Mouse (Mus musculus): Measurements from ENCODE around the gene Filip1l. TPM values are rescaled to one million over a fixed set of nuclear protein-coding genes. Genes with fewer than 3 reads are reported as not detected.

The Filip1l gene
- polyA plus RNA-seq, 1 experiment from 2014 or later, result 35.3 TPM

DNA sequence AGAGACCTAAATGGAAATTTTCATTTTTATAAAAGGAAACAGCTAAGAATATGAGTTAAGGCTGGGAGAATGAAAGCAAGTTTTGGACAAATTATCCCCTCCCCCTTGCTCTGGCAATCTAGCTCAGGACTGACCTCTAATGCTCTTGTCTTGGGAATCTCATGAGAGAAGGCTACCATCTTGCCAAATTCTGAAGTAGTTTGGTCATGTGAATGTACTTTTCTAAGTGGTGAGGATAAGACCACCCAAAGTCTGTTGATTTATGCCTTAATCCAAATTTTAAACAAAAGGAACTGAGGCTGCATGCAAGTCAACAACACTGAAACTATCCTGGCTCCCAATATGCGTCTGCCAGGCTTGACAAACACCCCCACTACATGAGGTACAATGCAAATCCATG lies 155.5 kb downstream of the Filip1l start:
- Histone ChIP-seq H3K4me1 (replicated peaks; ENCODE audit: control insufficient read depth, insufficient read depth) (no peaks in the 10 kb centered on the region; the same call in 1 of the 2 replicates), H3K4me2 (replicated peaks; ENCODE audit: low read depth) (no peak overlapping the region), H3K27me3 (ENCODE audit: control insufficient read depth, insufficient read depth, low read length) (no peaks in the 10 kb centered on the region), H3K9me3 (ENCODE audit: control insufficient read depth, low read length) (no peaks in the 10 kb centered on the region), H3K9ac (ENCODE audit: low read length) (no peak overlapping the region), H3K27ac (replicated peaks) (no peak overlapping the region), H3K4me3 (ENCODE audit: low read depth, low read length) (no peak overlapping the region), H3K36me3 (ENCODE audit: control insufficient read depth, insufficient read depth, low read length) (no peaks in the 10 kb centered on the region)
- WGBS, result 47% methylated on average over 1 of the region's 1 CpGs
- no peak for TF ChIP-seq EP300 (optimal IDR thresholded peaks at IDR 0.05)
- no peak for TF ChIP-seq CTCF (IDR thresholded peaks at IDR 0.05; ENCODE audit: low read depth)
- DNase-seq (ENCODE audit: low spot score) (no peak), ATAC-seq (ENCODE audit: low FRiP score, low TSS enrichment) (no peak)

GRCm38 (mm10) chr16:57509099-57509498 lies 156.2 kb downstream of the Filip1l start:
- no peak for DNase-seq (ENCODE audit: low spot score)
- Histone ChIP-seq H3K9ac (ENCODE audit: low read length) (no peak overlapping the region), H3K4me3 (ENCODE audit: low read depth, low read length) (no peak overlapping the region), H3K27me3 (ENCODE audit: control insufficient read depth, insufficient read depth, low read length) (no peaks in the 10 kb centered on the region), H3K4me2 (replicated peaks; ENCODE audit: low read depth) (no peak overlapping the region), H3K9me3 (ENCODE audit: control insufficient read depth, low read length) (no peaks in the 10 kb centered on the region), H3K36me3 (ENCODE audit: control insufficient read depth, insufficient read depth, low read length) (no peaks in the 10 kb centered on the region), H3K4me1 (replicated peaks; ENCODE audit: control insufficient read depth, insufficient read depth) (no peaks in the 10 kb centered on the region; the same call in 1 of the 2 replicates), H3K27ac (replicated peaks) (no peak overlapping the region)
- TF ChIP-seq CTCF (IDR thresholded peaks at IDR 0.05; ENCODE audit: low read depth) (no peak), EP300 (optimal IDR thresholded peaks at IDR 0.05) (no peak)
- 89% methylated on average over 3 of the region's 3 CpGs for WGBS
- ATAC-seq (ENCODE audit: low FRiP score, low TSS enrichment), result no peak

DNA sequence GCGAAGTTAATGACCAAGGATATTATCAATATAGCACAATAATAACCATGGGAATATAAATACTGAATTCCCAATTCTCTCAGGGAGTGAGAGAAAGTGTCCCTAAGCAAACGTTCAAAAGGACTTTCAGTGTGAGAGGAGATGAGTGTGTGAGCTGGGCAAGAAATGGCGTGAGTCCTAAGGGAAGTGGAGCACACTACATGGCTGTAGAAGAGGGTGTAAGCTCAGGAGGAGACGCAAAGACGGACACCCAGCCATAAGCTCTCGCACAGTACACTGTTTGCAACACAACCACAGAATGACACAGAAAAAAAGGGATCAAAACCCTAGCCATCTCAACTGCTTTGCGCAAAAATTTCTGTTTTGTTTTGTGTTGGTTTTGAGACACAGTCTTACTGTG lies 160.7 kb downstream of the Filip1l start:
- TF ChIP-seq CTCF (IDR thresholded peaks at IDR 0.05; ENCODE audit: low read depth) (no peak), EP300 (optimal IDR thresholded peaks at IDR 0.05) (no peak)
- no peak overlapping the region for H3K27ac ChIP-seq (replicated peaks)
- H3K36me3 ChIP-seq (ENCODE audit: control insufficient read depth, insufficient read depth, low read length), result no peaks in the 10 kb centered on the region
- H3K9me3 ChIP-seq (ENCODE audit: control insufficient read depth, low read length), result no peaks in the 10 kb centered on the region
- no peak overlapping the region for H3K9ac ChIP-seq (ENCODE audit: low read length)
- DNase-seq (ENCODE audit: low spot score), result peak; percentile 4
- H3K4me1 ChIP-seq (replicated peaks; ENCODE audit: control insufficient read depth, insufficient read depth), result no peaks in the 10 kb centered on the region; the same call in 1 of the 2 replicates
- H3K27me3 ChIP-seq (ENCODE audit: control insufficient read depth, insufficient read depth, low read length), result no peaks in the 10 kb centered on the region
- WGBS, result 88% methylated on average over 7 of the region's 7 CpGs
- ATAC-seq (ENCODE audit: low FRiP score, low TSS enrichment), result no peak
- no peak overlapping the region for H3K4me2 ChIP-seq (replicated peaks; ENCODE audit: low read depth)
- no peak overlapping the region for H3K4me3 ChIP-seq (ENCODE audit: low read depth, low read length)

GRCm38 (mm10) chr16:57514371-57514770 lies 161.5 kb downstream of the Filip1l start:
- no peak overlapping the region for H3K9ac ChIP-seq (ENCODE audit: low read length)

GRCm38 (mm10) chr16:57515636-57516035 lies 162.7 kb downstream of the Filip1l start:
- Histone ChIP-seq H3K4me1 (replicated peaks; ENCODE audit: control insufficient read depth, insufficient read depth) (no peaks in the 10 kb centered on the region; the same call in 1 of the 2 replicates), H3K4me2 (replicated peaks; ENCODE audit: low read depth) (no peak overlapping the region), H3K9ac (ENCODE audit: low read length) (no peak overlapping the region), H3K27ac (replicated peaks) (no peak overlapping the region), H3K4me3 (ENCODE audit: low read depth, low read length) (no peak overlapping the region), H3K27me3 (ENCODE audit: control insufficient read depth, insufficient read depth, low read length) (no peaks in the 10 kb centered on the region), H3K9me3 (ENCODE audit: control insufficient read depth, low read length) (no peaks in the 10 kb centered on the region), H3K36me3 (ENCODE audit: control insufficient read depth, insufficient read depth, low read length) (no peaks in the 10 kb centered on the region)
- peak; percentile 40; the same call in 1 of the 2 replicates for ATAC-seq (ENCODE audit: low FRiP score, low TSS enrichment)
- WGBS, result 52% methylated on average over 10 of the region's 10 CpGs
- TF ChIP-seq CTCF (IDR thresholded peaks at IDR 0.05; ENCODE audit: low read depth), result no peak
- TF ChIP-seq EP300 (optimal IDR thresholded peaks at IDR 0.05), result no peak
- DNase-seq (ENCODE audit: low spot score), result peak; percentile 12

More at GRCm38 (mm10) chr16:57514371-57514770, 161.5 kb downstream of the Filip1l start:
- H3K4me3 ChIP-seq (ENCODE audit: low read depth, low read length), result no peak overlapping the region
- no peaks in the 10 kb centered on the region for H3K9me3 ChIP-seq (ENCODE audit: control insufficient read depth, low read length)
- H3K27ac ChIP-seq (replicated peaks), result no peak overlapping the region
- no peak overlapping the region for H3K4me2 ChIP-seq (replicated peaks; ENCODE audit: low read depth)
- H3K27me3 ChIP-seq (ENCODE audit: control insufficient read depth, insufficient read depth, low read length), result no peaks in the 10 kb centered on the region
- no peaks in the 10 kb centered on the region; the same call in 1 of the 2 replicates for H3K4me1 ChIP-seq (replicated peaks; ENCODE audit: control insufficient read depth, insufficient read depth)
- DNase-seq (ENCODE audit: low spot score) (no peak), ATAC-seq (ENCODE audit: low FRiP score, low TSS enrichment) (no peak)
- TF ChIP-seq CTCF (IDR thresholded peaks at IDR 0.05; ENCODE audit: low read depth) (no peak), EP300 (optimal IDR thresholded peaks at IDR 0.05) (no peak)
- 71% methylated on average over 4 of the region's 4 CpGs for WGBS
- H3K36me3 ChIP-seq (ENCODE audit: control insufficient read depth, insufficient read depth, low read length), result no peaks in the 10 kb centered on the region

GRCm38 (mm10) chr16:57525046-57525445 lies 172.2 kb downstream of the Filip1l start:
- 39% methylated on average over 5 of the region's 5 CpGs for WGBS
- Histone ChIP-seq H3K27me3 (ENCODE audit: control insufficient read depth, insufficient read depth, low read length) (no peaks in the 10 kb centered on the region), H3K4me2 (replicated peaks; ENCODE audit: low read depth) (no peak overlapping the region), H3K4me1 (replicated peaks; ENCODE audit: control insufficient read depth, insufficient read depth) (no peaks in the 10 kb centered on the region; the same call in 1 of the 2 replicates), H3K9ac (ENCODE audit: low read length) (no peak overlapping the region), H3K9me3 (ENCODE audit: control insufficient read depth, low read length) (no peaks in the 10 kb centered on the region), H3K27ac (replicated peaks) (no peak overlapping the region), H3K4me3 (ENCODE audit: low read depth, low read length) (no peak overlapping the region), H3K36me3 (ENCODE audit: control insufficient read depth, insufficient read depth, low read length) (no peaks in the 10 kb centered on the region)
- no peak for TF ChIP-seq EP300 (optimal IDR thresholded peaks at IDR 0.05)
- TF ChIP-seq CTCF (IDR thresholded peaks at IDR 0.05; ENCODE audit: low read depth), result no peak
- DNase-seq (ENCODE audit: low spot score), result peak; percentile 54
- ATAC-seq (ENCODE audit: low FRiP score, low TSS enrichment), result peak; percentile 93
